Comparison of ENCODE assay signal across 8 mouse cellular contexts in genomic region chr3:59344065-59344905, GRCm38 (mm10). TPM values are rescaled to one million over a fixed set of nuclear protein-coding genes. Genes with fewer than 3 reads are reported as not detected.
DNase-seq lines count a peak whose midpoint lies in the region; ATAC-seq lines count a peak whose summit lies in the region.

TSS of gene Igsf10 (minus strand) at chr3:59344394.

- H3K36me3 ChIP-seq in embryonic facial prominence, embryonic 14.5 days (ENCODE audit: control insufficient read depth, insufficient read depth, low read length): peaks cover 12% of the 10 kb centered on the region
- no peaks in the 10 kb centered on the region for H3K36me3 ChIP-seq in heart, embryonic 13.5 days

- peak; percentile 74 for DNase-seq in ES-CJ7 (ENCODE audit: low read depth, low spot score)
- peak; percentile 10 to 21 for DNase-seq in adrenal gland, postnatal 36 days
- DNase-seq in embryonic facial prominence, embryonic 14.5 days (ENCODE audit: low spot score): peak; percentile 90
- peak; percentile 42 for DNase-seq in layer of hippocampus, postnatal 14 days (ENCODE audit: low spot score in 2 of 2)
- peak; percentile 14 for DNase-seq in lung, postnatal 36 days
- peak; percentile 36 for DNase-seq in right cerebral cortex, postnatal 14 days
- no peak for DNase-seq in T-cell, adult 2 months (ENCODE audit: low spot score)

- H3K9me3 ChIP-seq in embryonic facial prominence, embryonic 14.5 days (ENCODE audit: control insufficient read depth, low read length): no peaks in the 10 kb centered on the region
- no peaks in the 10 kb centered on the region for H3K9me3 ChIP-seq in heart, embryonic 13.5 days

- peak within 1 kb of the TSS; percentile 55 for H3K4me2 ChIP-seq in embryonic facial prominence, embryonic 14.5 days (ENCODE audit: low read depth, low read length)
- H3K4me2 ChIP-seq in heart, embryonic 13.5 days: peak within 1 kb of the TSS; percentile 83

- H3K4me3 ChIP-seq in embryonic facial prominence, embryonic 14.5 days (ENCODE audit: low read depth, low read length): peak within 1 kb of the TSS; percentile 72
- peak within 1 kb of the TSS; percentile 83 for H3K4me3 ChIP-seq in heart, embryonic 13.5 days

- 3% methylated on average over 22 of the region's 23 CpGs for WGBS in embryonic facial prominence, embryonic 14.5 days
- WGBS in heart, embryonic 13.5 days: 3% methylated on average over 22 of the region's 23 CpGs

- H3K27ac ChIP-seq in embryonic facial prominence, embryonic 14.5 days (replicated peaks; ENCODE audit: low read depth, low read length): peak within 1 kb of the TSS; percentile 88
- H3K27ac ChIP-seq in heart, embryonic 13.5 days (replicated peaks): peak within 1 kb of the TSS; percentile 73

- H3K9ac ChIP-seq in embryonic facial prominence, embryonic 14.5 days (ENCODE audit: low read depth, low read length): peak within 1 kb of the TSS; percentile 76
- peak within 1 kb of the TSS; percentile 87 for H3K9ac ChIP-seq in heart, embryonic 13.5 days

- peak; percentile 97 for ATAC-seq in embryonic facial prominence, embryonic 14.5 days (ENCODE audit: low read depth)
- ATAC-seq in heart, embryonic 13.5 days (ENCODE audit: extremely low read depth, insufficient number of reproducible peaks, low FRiP score, low TSS enrichment): peak; percentile 80

- H3K4me1 ChIP-seq in embryonic facial prominence, embryonic 14.5 days (ENCODE audit: control insufficient read depth, insufficient read depth, low read length): peaks cover 4% of the 10 kb centered on the region; the same call in 1 of the 2 replicates
- 0 out of 2 replicates have a peak, but pooled peaks cover 5% of the 10 kb centered on the region for H3K4me1 ChIP-seq in heart, embryonic 13.5 days

- no peaks in the 10 kb centered on the region for H3K27me3 ChIP-seq in embryonic facial prominence, embryonic 14.5 days (replicated peaks; ENCODE audit: control insufficient read depth, insufficient read depth, low read length)
- H3K27me3 ChIP-seq in heart, embryonic 13.5 days (replicated peaks): no peaks in the 10 kb centered on the region

RNA-seq across cellular contexts. Expression of gene Igsf10, which starts in this region (rescaled TPM):
- total RNA-seq in adrenal gland, postnatal 36 days (2021): 1 to 10 TPM; 1.6 to 3.4 TPM
- 24.3 and 26.0 TPM in 2 replicates for polyA plus RNA-seq in embryonic facial prominence, embryonic 14.5 days (2014; fragmentation: Nextera tagmentation; extraction: Ambion mirVana)
- polyA plus RNA-seq in heart, embryonic 13.5 days (2015; fragmentation: Nextera tagmentation; extraction: Ambion mirVana): 1.6 and 2.3 TPM in 2 replicates
- 1 to 10 TPM; 3.9 to 4.9 TPM for total RNA-seq in layer of hippocampus, postnatal 14 days (2021)
